Mouse (Mus musculus) heart, postnatal 0 days (tissue): ENCODE results near the gene Lyrm1. TPM values are rescaled to one million over a fixed set of nuclear protein-coding genes. Genes with fewer than 3 reads are reported as not detected.

Source experiments
- ATAC-seq: fragments of 200-750 bp; cut with Nextera tagmentation; 2 replicates; pipeline ENCODE4 v1.8.0; 2017; ENCODE audit warnings: low read depth, moderate number of reproducible peaks, moderate library complexity; ENCODE audit not compliant: insufficient read depth
- DNase-seq: peaks from one replicate; pipeline ENCODE4 v3.0.0-alpha.2; 2016; ENCODE audit warnings: low spot score
- H3K27ac ChIP-seq: fragments of 300-500 bp; sonication (generic); 2 replicates; pipeline ENCODE4 v1.5.1; 2014; ENCODE audit warnings: low read depth, mild to moderate bottlenecking
- H3K27me3 ChIP-seq: fragments of 300-500 bp; sonication (generic); 2 replicates; pipeline ENCODE4 v1.6.1; 2014; ENCODE audit warnings: low read length, mixed read lengths; ENCODE audit not compliant: control insufficient read depth, insufficient read depth
- H3K36me3 ChIP-seq: fragments of 300-500 bp; sonication (generic); replicated peaks from 2 replicates; pipeline ENCODE4 v1.6.1; 2014; ENCODE audit warnings: low read length, mixed read lengths; ENCODE audit not compliant: control insufficient read depth, insufficient read depth
- H3K4me1 ChIP-seq: fragments of 300-500 bp; sonication (generic); 2 replicates; pipeline ENCODE4 v1.6.1; 2014; ENCODE audit warnings: antibody characterized with exemption; ENCODE audit not compliant: control insufficient read depth, insufficient read depth
- H3K4me2 ChIP-seq: fragments of 300-500 bp; sonication (generic); 2 replicates; pipeline ENCODE4 v1.6.1; 2014; ENCODE audit warnings: low read depth, mild to moderate bottlenecking, low read length, moderate library complexity
- H3K4me3 ChIP-seq: fragments of 300-500 bp; sonication (generic); 2 replicates; pipeline ENCODE4 v1.5.1; 2014; ENCODE audit warnings: low read depth, low read length
- H3K9ac ChIP-seq: fragments of 300-500 bp; sonication (generic); replicated peaks from 2 replicates; pipeline ENCODE4 v1.6.1; 2014; ENCODE audit warnings: low read depth, low read length, mixed read lengths
- H3K9me3 ChIP-seq: fragments of 300-500 bp; sonication (generic); replicated peaks from 2 replicates; pipeline ENCODE4 v1.6.1; 2016; ENCODE audit warnings: low read length; ENCODE audit not compliant: control insufficient read depth
- CTCF ChIP-seq: IDR thresholded peaks from 2 replicates; pipeline ENCODE4 v1.5.1; 2016; ENCODE audit warnings: antibody characterized with exemption, control low read depth, low read depth
- EP300 ChIP-seq: IDR thresholded peaks from 2 replicates; pipeline ENCODE4 v1.6.1; 2016; ENCODE audit warnings: antibody characterized with exemption, low read depth
- WGBS: fragments of 180-500 bp; shearing (Covaris S2); extraction: QIAGEN DNeasy Blood & Tissue Kit; methylation state at CpG from one replicate; pipeline ENCODE4 v1.1.7; 2014; 5-methylcytosine and 5-hydroxymethylcytosine counted together
- polyA plus RNA-seq: library from polyadenylated mRNA; unstranded; fragments of >200 nt; fragmentation: Nextera tagmentation; extraction: Ambion mirVana; gene quantifications from 2 replicates; pipeline ENCODE4 v1.2.1, GENCODE M21; 2015
- total RNA-seq: library from RNA; depleted of rRNA; stranded (reverse); fragments of >200 nt; gene quantifications from 2 replicates; pipeline ENCODE4 v1.2.3, GENCODE M21; 2014; ENCODE audit warnings: low replicate concordance

The Lyrm1 gene
- total and polyA plus RNA-seq, 2 experiments from 2014 or later = 8.4 to 11.9 TPM

GRCm38 (mm10) chr7:119965651-119966395, 70.2 kb downstream of the Lyrm1 start:
- H3K27ac ChIP-seq = no peak overlapping the region
- DNase-seq (no peak), ATAC-seq (no peak)
- H3K9me3 ChIP-seq = no peaks in the 10 kb centered on the region
- H3K36me3 ChIP-seq = no peaks in the 10 kb centered on the region
- H3K27me3 ChIP-seq = no peaks in the 10 kb centered on the region
- H3K4me3 ChIP-seq = no peak overlapping the region
- H3K4me1 ChIP-seq = no peaks in the 10 kb centered on the region
- H3K9ac ChIP-seq = no peak overlapping the region
- TF ChIP-seq CTCF = no peak
- TF ChIP-seq EP300 = no peak
- no peak overlapping the region for H3K4me2 ChIP-seq
- 65% methylated on average over 9 of the region's 9 CpGs for WGBS

GRCm38 (mm10) chr7:119969320-119969719, 73.7 kb downstream of the Lyrm1 start:
- 52% methylated on average over 2 of the region's 2 CpGs for WGBS
- Histone ChIP-seq H3K9me3 (no peaks in the 10 kb centered on the region), H3K4me2 (no peak overlapping the region), H3K4me1 (no peaks in the 10 kb centered on the region), H3K27ac (no peak overlapping the region), H3K4me3 (no peak overlapping the region), H3K9ac (no peak overlapping the region), H3K36me3 (no peaks in the 10 kb centered on the region), H3K27me3 (no peaks in the 10 kb centered on the region)
- TF ChIP-seq EP300 (no peak), CTCF (no peak)
- DNase-seq (no peak), ATAC-seq (no peak)

GRCm38 (mm10) chr7:119974214-119974613, 78.6 kb downstream of the Lyrm1 start:
- H3K27me3 ChIP-seq = no peaks in the 10 kb centered on the region
- no peaks in the 10 kb centered on the region for H3K9me3 ChIP-seq
- H3K36me3 ChIP-seq = no peaks in the 10 kb centered on the region
- TF ChIP-seq EP300 = no peak
- no peak for TF ChIP-seq CTCF
- 0 out of 2 replicates have a peak, but pooled peaks cover 4% of the 10 kb centered on the region for H3K4me1 ChIP-seq
- no peak overlapping the region for H3K4me3 ChIP-seq
- no peak for ATAC-seq
- no peak overlapping the region for H3K4me2 ChIP-seq
- WGBS = 71% methylated on average over 5 of the region's 5 CpGs
- H3K9ac ChIP-seq = no peak overlapping the region
- no peak for DNase-seq
- H3K27ac ChIP-seq = no peak overlapping the region

GRCm38 (mm10) chr7:119976256-119976655, 80.6 kb downstream of the Lyrm1 start:
- no peak for TF ChIP-seq EP300
- TF ChIP-seq CTCF = no peak
- Histone ChIP-seq H3K4me2 (no peak overlapping the region), H3K9ac (no peak overlapping the region), H3K9me3 (no peaks in the 10 kb centered on the region), H3K4me1 (0 out of 2 replicates have a peak, but pooled peaks cover 4% of the 10 kb centered on the region), H3K4me3 (no peak overlapping the region), H3K27me3 (no peaks in the 10 kb centered on the region), H3K27ac (no peak overlapping the region), H3K36me3 (no peaks in the 10 kb centered on the region)
- DNase-seq (no peak), ATAC-seq (no peak)
- WGBS = 47% methylated on average over 6 of the region's 6 CpGs

- H3K4me3 ChIP-seq = no peak overlapping the region
- H3K4me1 ChIP-seq = 0 out of 2 replicates have a peak, but pooled peaks cover 4% of the 10 kb centered on the region
- no peaks in the 10 kb centered on the region for H3K9me3 ChIP-seq
- no peak overlapping the region for H3K27ac ChIP-seq
- no peak for ATAC-seq
- H3K36me3 ChIP-seq = no peaks in the 10 kb centered on the region
- H3K9ac ChIP-seq = no peak overlapping the region
- TF ChIP-seq CTCF = no peak
- TF ChIP-seq EP300 = no peak
- H3K27me3 ChIP-seq = no peaks in the 10 kb centered on the region
- H3K4me2 ChIP-seq = no peak overlapping the region
- DNase-seq = no peak
- 75% methylated on average over 7 of the region's 7 CpGs for whole genome bisulfite sequencing
Measured at GRCm38 (mm10) chr7:119977574-119977973, 81.9 kb downstream of the Lyrm1 start.

- no peak overlapping the region for H3K27ac ChIP-seq
- H3K27me3 ChIP-seq = no peaks in the 10 kb centered on the region
- no peak overlapping the region for H3K4me2 ChIP-seq
- TF ChIP-seq CTCF = no peak
- no peak for TF ChIP-seq EP300
- no peak overlapping the region for H3K9ac ChIP-seq
- DNase-seq = no peak
- no peaks in the 10 kb centered on the region for H3K9me3 ChIP-seq
- no peaks in the 10 kb centered on the region for H3K36me3 ChIP-seq
- 0 out of 2 replicates have a peak, but pooled peaks cover 4% of the 10 kb centered on the region for H3K4me1 ChIP-seq
- H3K4me3 ChIP-seq = no peak overlapping the region
- ATAC-seq = no peak
Measured at GRCm38 (mm10) chr7:119978576-119978975, 82.9 kb downstream of the Lyrm1 start.
